Mouse (Mus musculus) olfactory bulb, adult 2 months (tissue): ENCODE data around the gene Olfr1051.

Experiments used
- CTCF ChIP-seq: fragments of 200-500 bp; IDR thresholded peaks from 2 replicates; pipeline ENCODE4 v1.5.1; 2012; ENCODE audit warnings: low read depth, mild to moderate bottlenecking, low read length, moderate library complexity; ENCODE audit not compliant: insufficient read depth
- POLR2A ChIP-seq: fragments of 200-500 bp; IDR thresholded peaks from 2 replicates; pipeline ENCODE4 v1.6.1; 2012; ENCODE audit warnings: mild to moderate bottlenecking, low read depth, low read length, moderate library complexity; ENCODE audit not compliant: insufficient read depth

GRCm38 (mm10) chr2:86292155-86292554 is 13.3 kb upstream of the Olfr1051 start, which contains the start of gene Olfr1052:
- TF ChIP-seq POLR2A (no peak), CTCF (no peak)
